Mouse (Mus musculus) embryo, embryonic 9.5 days (tissue): Measurements from ENCODE around the gene Fbxw8.

Experiments used
- DNase-seq: peaks from one replicate; pipeline ENCODE4 v3.0.0-alpha.2; 2017; ENCODE audit errors: extremely low spot score

Gene Fbxw8

DNA sequence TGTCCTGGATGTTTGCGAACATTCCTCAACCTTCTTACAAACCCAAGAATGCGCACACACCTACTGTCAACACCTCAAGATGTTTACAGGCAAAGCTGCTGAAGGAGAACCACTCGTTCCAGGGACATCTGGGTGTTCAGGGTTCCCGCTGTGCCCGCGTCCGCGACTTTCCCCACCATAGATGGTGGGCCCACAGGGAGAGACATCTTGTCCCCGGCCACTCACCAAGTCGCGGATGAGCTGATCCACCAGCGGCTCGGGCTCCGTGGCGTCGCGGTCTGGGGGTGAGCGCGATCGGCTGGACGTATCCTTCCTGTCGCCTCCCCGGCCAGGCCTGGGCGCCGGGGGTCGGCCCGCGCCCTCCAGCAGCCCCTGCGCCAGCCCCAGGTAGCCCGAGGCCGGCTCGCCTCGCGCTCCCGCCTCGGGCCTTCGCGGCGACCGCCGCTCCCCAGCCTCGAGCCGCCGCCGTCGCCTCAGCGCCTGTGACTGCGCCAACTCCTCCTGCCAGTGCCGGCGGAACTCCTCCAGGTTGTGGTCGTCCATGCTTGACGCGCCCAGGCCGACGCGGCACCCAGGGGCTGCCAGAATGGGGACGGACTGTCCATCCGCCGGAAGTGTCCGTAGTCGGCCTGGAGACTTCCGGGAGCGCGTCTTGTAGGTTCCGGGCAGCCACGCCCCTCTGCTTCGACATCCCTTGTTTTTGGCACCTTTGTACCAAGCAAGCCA lies at the start of gene Fbxw8:
Gene Fbxw8, minus strand, starts transcription at position 626 of the 726 bp plus-strand sequence.
- DNase-seq, result peak; percentile 90

DNA sequence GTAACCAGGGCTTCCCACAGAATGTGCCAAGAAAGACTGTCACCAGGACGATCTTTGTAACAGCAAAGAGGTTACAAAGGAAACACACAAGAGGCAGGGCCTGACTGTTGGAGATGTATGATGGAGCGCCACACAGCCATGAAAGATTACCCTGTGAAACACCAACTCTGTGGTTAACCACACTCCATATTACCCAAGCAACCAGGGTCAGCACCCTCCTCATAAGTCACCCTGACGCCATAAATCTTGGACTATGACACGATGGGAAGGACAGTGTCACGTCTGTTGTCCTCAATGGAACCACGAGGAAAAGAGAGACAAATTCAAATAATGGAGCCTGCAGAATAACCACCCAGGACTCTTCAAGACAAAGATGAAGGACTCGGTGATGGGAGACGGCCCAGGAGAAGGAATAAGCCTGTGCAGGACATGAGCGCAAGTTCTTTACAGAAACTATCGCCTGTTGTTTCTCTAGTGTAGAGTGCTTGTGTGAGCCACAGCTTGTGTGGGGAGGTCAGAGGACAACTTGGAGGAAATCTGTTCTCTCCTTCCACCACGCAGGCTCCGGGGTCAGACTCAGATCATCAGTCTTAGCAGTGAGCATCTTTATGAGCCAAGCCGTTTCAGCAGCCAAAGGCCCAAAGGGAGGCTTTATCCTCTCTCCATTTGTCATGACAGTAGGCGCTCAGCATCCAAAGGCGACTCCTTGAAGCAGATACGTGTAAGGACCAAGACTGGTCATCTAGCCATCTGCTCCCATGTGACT lies 49.6 kb upstream of the Fbxw8 start:
- DNase-seq, result peak; percentile 14

GRCm38 (mm10) chr5:118199670-118200069 lies 44.4 kb upstream of the Fbxw8 start:
- DNase-seq, result no peak

- no peak for DNase-seq
Measured at GRCm38 (mm10) chr5:118197421-118197820, 42.2 kb upstream of the Fbxw8 start.

DNA sequence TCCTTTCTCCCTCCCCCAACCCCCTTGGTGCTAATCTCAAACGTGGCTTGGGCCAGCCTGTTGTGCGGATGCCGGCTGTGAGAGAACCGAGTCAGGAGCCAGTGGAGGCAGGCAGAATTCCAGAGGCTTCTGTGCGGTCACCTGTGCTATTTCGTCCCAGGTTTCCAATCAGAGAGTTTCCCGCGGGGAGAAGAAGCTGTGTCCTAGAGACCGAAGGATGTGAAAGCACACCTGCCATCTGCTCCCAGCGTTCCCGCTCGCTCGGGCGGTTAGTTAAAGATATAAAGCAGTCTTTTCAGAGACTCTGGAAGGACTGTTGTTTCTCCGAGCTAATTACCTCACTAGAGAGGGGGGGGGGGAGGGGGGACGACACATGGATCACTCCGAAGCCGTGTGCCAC lies 37.0 kb upstream of the Fbxw8 start:
- no peak for DNase-seq

GRCm38 (mm10) chr5:118190491-118190890 lies 35.2 kb upstream of the Fbxw8 start:
- DNase-seq, result no peak

- DNase-seq, result no peak
Measured at GRCm38 (mm10) chr5:118188356-118188755, 33.1 kb upstream of the Fbxw8 start.

- no peak for DNase-seq
Measured at GRCm38 (mm10) chr5:118186903-118187633, 31.8 kb upstream of the Fbxw8 start.

DNA sequence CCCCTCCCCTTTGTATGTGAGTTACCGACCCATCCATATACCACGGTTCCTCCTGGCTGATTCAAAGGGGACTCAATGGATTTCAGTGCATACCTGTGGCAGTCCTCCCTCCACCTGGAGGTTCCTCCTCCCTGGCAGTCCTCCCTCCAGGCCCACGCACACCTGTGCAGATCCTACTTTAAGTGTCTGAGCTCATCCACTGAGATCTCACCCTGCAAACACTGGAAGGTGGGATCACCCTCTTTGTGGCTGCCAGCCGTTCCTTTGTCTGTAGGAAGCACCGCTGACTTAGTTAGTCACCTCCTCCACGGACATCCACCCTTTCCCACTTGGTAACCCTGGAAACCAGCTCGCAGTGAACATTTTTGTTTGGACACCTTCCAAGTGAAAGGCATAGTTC lies 22.4 kb upstream of the Fbxw8 start:
- no peak for DNase-seq

GRCm38 (mm10) chr5:118175137-118175536 lies 19.9 kb upstream of the Fbxw8 start:
- DNase-seq, result no peak

- peak; percentile 55 for DNase-seq
Measured at GRCm38 (mm10) chr5:118174310-118175009, 19.2 kb upstream of the Fbxw8 start.

DNA sequence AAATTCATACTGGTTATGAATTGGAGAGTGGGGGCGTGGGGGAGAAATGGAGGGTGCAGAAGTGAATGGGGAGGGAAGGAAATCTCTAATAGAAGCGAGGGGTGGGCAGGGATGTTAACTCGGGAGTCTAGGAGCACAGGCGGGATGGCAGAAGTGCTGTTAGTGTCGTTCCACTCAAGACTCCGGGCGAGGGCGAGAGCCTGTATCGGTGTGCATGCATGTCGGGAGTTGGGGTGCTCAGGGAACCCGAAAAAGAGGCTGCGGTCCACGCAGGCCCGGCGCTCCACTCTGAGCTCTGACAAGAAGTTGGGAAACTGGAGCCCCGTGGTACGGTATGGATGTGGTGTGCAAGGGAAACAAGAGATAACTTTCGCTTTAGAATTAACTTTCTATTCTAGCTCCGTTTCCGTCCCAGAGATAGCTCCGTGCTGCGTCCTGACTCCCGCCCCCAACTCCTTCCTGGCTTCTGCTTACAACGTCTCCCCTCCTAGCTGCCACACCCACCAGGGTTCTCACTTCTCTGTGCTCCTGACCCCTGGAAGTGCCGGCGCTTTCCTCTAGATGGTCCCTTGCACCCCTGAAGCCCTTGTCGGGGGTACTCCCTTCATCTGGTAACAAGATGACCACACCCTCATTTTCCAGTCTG lies 16.9 kb upstream of the Fbxw8 start:
- DNase-seq, result peak; percentile 35

- DNase-seq, result no peak
Measured at GRCm38 (mm10) chr5:118171665-118172064, 16.4 kb upstream of the Fbxw8 start.

GRCm38 (mm10) chr5:118170888-118171529 lies 15.7 kb upstream of the Fbxw8 start:
- peak; percentile 53 for DNase-seq

- peak; percentile 42 for DNase-seq
Measured at GRCm38 (mm10) chr5:118169222-118170221, 14.3 kb upstream of the Fbxw8 start.

DNA sequence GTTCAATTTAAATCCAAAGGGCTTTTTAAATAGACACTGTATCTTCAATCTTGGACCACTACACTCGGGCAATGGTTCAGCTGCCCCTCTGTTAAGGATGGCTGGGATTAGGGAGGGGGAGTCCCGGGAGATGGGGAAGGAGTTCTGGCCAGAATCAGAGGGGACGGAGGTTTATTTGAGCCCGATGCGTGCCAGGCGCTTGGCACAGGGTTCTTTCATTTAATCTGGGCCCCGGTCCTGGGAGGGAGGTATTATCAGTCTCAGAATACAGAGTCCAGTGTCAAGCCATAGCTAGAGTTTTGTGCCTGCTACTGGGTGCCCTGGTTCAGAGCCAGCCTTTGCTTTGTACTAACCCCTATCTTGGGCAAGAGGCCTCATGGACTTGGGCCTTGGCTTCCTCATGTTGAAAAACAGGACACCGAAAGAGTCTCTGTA lies 12.3 kb upstream of the Fbxw8 start:
- no peak for DNase-seq

DNA sequence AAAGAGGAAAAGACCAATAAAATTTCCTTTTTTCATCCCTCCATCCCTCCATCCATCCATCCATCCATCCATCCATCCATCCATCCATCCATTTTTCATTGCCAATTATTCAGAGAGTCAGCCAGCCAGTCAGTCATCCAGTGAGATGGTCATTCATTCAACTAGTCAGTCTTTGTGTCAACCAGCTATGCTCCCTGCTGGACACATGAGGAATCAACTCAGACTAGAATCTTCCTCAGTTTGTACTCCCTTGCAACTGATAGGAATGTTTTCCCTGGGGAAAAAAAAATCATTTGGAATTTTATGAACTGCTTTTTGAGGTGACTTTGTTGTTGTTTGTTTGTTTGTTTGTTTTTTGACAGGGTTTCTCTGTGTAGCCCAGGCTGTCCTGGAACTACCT lies 10.2 kb upstream of the Fbxw8 start:
- DNase-seq, result no peak

DNA sequence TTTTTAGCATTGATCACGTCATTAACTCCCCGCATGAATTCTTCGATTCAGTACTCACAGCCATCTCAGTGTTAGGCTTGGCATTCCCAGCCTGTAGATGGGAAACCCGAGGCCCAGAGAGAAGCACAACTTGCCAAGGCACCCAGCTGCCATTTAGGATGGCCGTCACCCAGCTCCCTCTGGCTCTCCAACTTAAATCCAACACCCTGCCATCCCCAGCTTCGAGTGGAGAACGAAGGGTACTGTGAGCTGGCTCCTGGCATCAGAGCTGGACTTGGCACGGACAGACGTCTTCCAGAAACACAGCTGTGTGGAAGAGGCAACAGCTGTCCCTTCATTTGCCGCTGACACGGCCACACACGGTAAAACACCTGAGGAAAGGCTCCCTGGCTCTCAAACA lies 9.3 kb upstream of the Fbxw8 start, which contains the start of gene Hrk:
Gene Hrk, plus strand, starts transcription at position 68 of the 400 bp plus-strand sequence.
- DNase-seq, result no peak

GRCm38 (mm10) chr5:118160691-118161090 lies 5.4 kb upstream of the Fbxw8 start:
- DNase-seq, result no peak
